Mouse (Mus musculus): ENCODE measurements at regions not wholly inside any gene's neighbourhood (a gene's known extent, or its start where the extent isn't known, plus 50 kb on each side); places are given as distances from the start of the nearest gene placed in this dataset.

DNA sequence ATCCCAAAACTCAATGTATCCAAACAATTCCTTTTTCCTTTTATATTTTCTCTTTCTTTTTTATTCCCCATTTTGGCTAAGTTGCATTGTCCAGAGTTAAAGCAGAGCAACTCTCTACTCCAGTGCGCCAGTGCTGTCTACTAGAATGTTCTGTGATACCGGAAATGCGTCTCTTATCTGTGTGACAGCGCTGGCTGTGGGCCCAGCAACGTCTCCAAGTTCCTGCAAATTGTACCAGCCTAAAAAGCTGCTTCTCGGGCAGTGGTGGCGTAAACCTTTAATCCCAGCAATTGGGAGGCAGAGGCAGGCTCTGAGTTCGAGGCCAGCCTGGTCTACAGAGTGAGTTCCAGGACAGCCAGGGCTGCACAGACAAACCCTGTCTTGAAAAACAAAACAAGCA is 59.4 kb downstream of the Cox18 start (continued):
- TF ChIP-seq POLR2AphosphoS2 (IDR thresholded peaks at IDR 0.05; ENCODE audit: low read length): no peak

DNA sequence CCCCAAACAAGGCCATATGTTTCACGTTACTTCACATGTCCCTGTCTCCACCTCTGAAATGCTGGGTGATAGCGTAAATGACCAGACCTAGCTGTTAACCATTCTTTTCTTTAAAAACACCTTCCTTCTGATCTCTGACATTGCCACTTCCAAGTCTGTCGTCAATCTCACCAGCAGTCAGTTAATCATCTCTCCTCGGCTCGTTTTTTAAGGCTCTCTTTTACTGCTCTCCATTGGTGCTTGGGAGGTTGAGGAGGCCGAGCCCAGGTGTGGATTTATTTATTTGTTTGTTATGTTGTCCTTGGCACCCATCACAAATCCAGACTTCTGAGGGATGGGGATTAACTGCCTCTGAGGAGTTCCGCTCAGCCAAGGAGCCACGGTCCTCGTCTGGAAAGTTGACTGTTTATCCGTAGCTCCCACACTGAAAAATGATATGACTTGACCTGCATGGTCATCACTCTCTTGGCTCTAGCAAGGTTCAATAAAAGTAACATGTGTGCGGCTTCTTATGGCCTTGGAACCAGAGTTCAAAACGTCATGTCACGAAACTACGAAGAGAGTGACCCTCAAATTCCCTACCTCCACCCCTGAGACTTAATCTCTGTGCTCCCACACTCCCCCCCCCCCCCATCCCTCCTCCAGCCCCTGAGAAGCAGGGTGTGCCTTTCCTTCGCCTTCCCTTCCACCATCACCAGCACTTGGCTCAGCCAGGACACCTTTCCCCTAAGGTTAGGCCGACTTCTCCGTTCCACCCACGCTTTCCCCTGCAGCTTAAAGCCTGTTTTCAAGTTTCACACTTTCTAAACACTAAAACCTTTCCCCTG is 60.6 kb downstream of the Cox18 start:
- H3K79me2 ChIP-seq (ENCODE audit: control insufficient read depth, insufficient read depth, low read length, poor library complexity): no peaks in the 10 kb centered on the region
- no peak for DNase-seq (ENCODE audit: low read depth, low spot score)
- peaks cover 5 to 8% of the 10 kb centered on the region in 2 experiments for H3K4me1 ChIP-seq (ENCODE audit: control insufficient read depth in 1 of 2, insufficient read depth in 2 of 2, low read length in 2 of 2)
- H3K9ac ChIP-seq (ENCODE audit: control insufficient read depth, low read depth, low read length, poor library complexity, severe bottlenecking): no peak overlapping the region
- H3K9me3 ChIP-seq (replicated peaks; ENCODE audit: insufficient read depth, low read length): no peaks in the 10 kb centered on the region
- no peak overlapping the region for H3K27ac ChIP-seq (ENCODE audit: control insufficient read depth, low read depth, low read length)
- TF ChIP-seq USF1 (IDR thresholded peaks at IDR 0.05; ENCODE audit: low read depth, low read length): no peak
- TF ChIP-seq NELFE (IDR thresholded peaks at IDR 0.05; ENCODE audit: low read depth, low read length): no peak
- no peak for TF ChIP-seq TBP (IDR thresholded peaks at IDR 0.05; ENCODE audit: low read depth, low read length)
- TF ChIP-seq POLR2AphosphoS5 (IDR thresholded peaks at IDR 0.05; ENCODE audit: borderline replicate concordance, low read depth, low read length): no peak
- TF ChIP-seq RCOR1 (IDR thresholded peaks at IDR 0.05; ENCODE audit: low read depth, low read length): no peak
- no peak for TF ChIP-seq CTCF (IDR thresholded peaks at IDR 0.05 in 2 of 3, conservative IDR thresholded peaks at IDR 0.05 in 1 of 3; ENCODE audit: control insufficient read depth in 1 of 3, insufficient read depth in 1 of 3, low read depth in 2 of 3, low read length in 3 of 3, poor library complexity in 1 of 3, severe bottlenecking in 1 of 3)
- no peak for TF ChIP-seq ELF1 (IDR thresholded peaks at IDR 0.05; ENCODE audit: low read depth, low read length)
- no peak for TF ChIP-seq MAFK (IDR thresholded peaks at IDR 0.05; ENCODE audit: borderline replicate concordance, low read depth, low read length)
- TF ChIP-seq MAZ (IDR thresholded peaks at IDR 0.05; ENCODE audit: low read depth, low read length): no peak
- TF ChIP-seq MYB (IDR thresholded peaks at IDR 0.05; ENCODE audit: low read depth, low read length): no peak
- no peak for TF ChIP-seq EP300 (IDR thresholded peaks at IDR 0.05; ENCODE audit: low read depth in 1 of 2, low read length in 2 of 2)
- TF ChIP-seq NRF1 (IDR thresholded peaks at IDR 0.05; ENCODE audit: insufficient read depth, low read depth, low read length, poor library complexity, severe bottlenecking): no peak
- TF ChIP-seq USF2 (IDR thresholded peaks at IDR 0.05; ENCODE audit: borderline replicate concordance in 1 of 2, insufficient read depth in 1 of 2, low read depth in 1 of 2, low read length in 2 of 2): no peak
- no peak for TF ChIP-seq POLR2AphosphoS2 (IDR thresholded peaks at IDR 0.05; ENCODE audit: low read length)
- no peak for TF ChIP-seq TCF12 (IDR thresholded peaks at IDR 0.05; ENCODE audit: low read depth, low read length)
- TF ChIP-seq POLR2A (IDR thresholded peaks at IDR 0.05; ENCODE audit: control insufficient read depth in 1 of 2, insufficient read depth in 1 of 2, low read depth in 1 of 2, low read length in 2 of 2, poor library complexity in 1 of 2): no peak
- TF ChIP-seq BHLHE40 (IDR thresholded peaks at IDR 0.05; ENCODE audit: borderline replicate concordance, low read depth, low read length): no peak
- peaks cover 0 to 3% of the 10 kb centered on the region in 2 experiments; a peak in 2 of 4 replicates for H3K36me3 ChIP-seq (ENCODE audit: control insufficient read depth in 1 of 2, insufficient read depth in 2 of 2, low read length in 2 of 2)
- no peak overlapping the region for H3K4me3 ChIP-seq (ENCODE audit: control insufficient read depth in 1 of 2, insufficient read depth in 1 of 2, low read depth in 2 of 2, low read length in 2 of 2)
- H3K27me3 ChIP-seq (ENCODE audit: control insufficient read depth in 1 of 2, insufficient read depth in 2 of 2, low read length in 2 of 2): no peaks in the 10 kb centered on the region; a peak in 1 of 4 replicates

All from MEL (cell line).